Mouse (Mus musculus) liver, embryonic 11.5 days (tissue): ENCODE data around the gene Vwa8. TPM values are rescaled to one million over a fixed set of nuclear protein-coding genes. Genes with fewer than 3 reads are reported as not detected.

Experiments used
- ATAC-seq: fragments of 200-750 bp; cut with Nextera tagmentation; replicated peaks from 2 replicates; pipeline ENCODE4 v1.8.0; 2017; ENCODE audit warnings: moderate number of reproducible peaks, mild to moderate bottlenecking, moderate TSS enrichment, moderate library complexity; ENCODE audit not compliant: low FRiP score
- DNase-seq: peaks from one replicate; pipeline ENCODE4 v3.0.0-alpha.2; 2017; ENCODE audit warnings: low spot score
- H3K27ac ChIP-seq: fragments of 300-500 bp; sonication (generic); 2 replicates; pipeline ENCODE4 v1.5.1; 2014; ENCODE audit warnings: mild to moderate bottlenecking, low read depth, low read length, control low read depth
- H3K27me3 ChIP-seq: fragments of 300-500 bp; sonication (generic); replicated peaks from 2 replicates; pipeline ENCODE4 v1.6.1; 2014; ENCODE audit warnings: low read length, mixed read lengths; ENCODE audit not compliant: control insufficient read depth, insufficient read depth
- H3K36me3 ChIP-seq: fragments of 300-500 bp; sonication (generic); 2 replicates; pipeline ENCODE4 v1.6.1; 2014; ENCODE audit warnings: mild to moderate bottlenecking, low read length, moderate library complexity, mixed read lengths; ENCODE audit not compliant: control insufficient read depth, insufficient read depth
- H3K4me1 ChIP-seq: fragments of 300-500 bp; sonication (generic); replicated peaks from 2 replicates; pipeline ENCODE4 v1.6.1; 2014; ENCODE audit warnings: low read length, mixed read lengths; ENCODE audit not compliant: control insufficient read depth, insufficient read depth
- H3K4me2 ChIP-seq: fragments of 300-500 bp; sonication (generic); 2 replicates; pipeline ENCODE4 v1.6.1; 2014; ENCODE audit warnings: mild to moderate bottlenecking, control low read depth, moderate library complexity
- H3K4me3 ChIP-seq: fragments of 300-500 bp; sonication (generic); 2 replicates; pipeline ENCODE4 v1.5.1; 2014; ENCODE audit warnings: low read depth, low read length, control low read depth
- H3K9ac ChIP-seq: fragments of 300-500 bp; sonication (generic); 2 replicates; pipeline ENCODE4 v1.6.1; 2014; ENCODE audit warnings: low read depth, low read length, control low read depth
- H3K9me3 ChIP-seq: fragments of 300-500 bp; sonication (generic); 2 replicates; pipeline ENCODE4 v1.6.1; 2016; ENCODE audit warnings: low read length, inconsistent platforms, mixed read lengths; ENCODE audit not compliant: control insufficient read depth
- WGBS: fragments of 180-500 bp; shearing (Covaris S2); extraction: QIAGEN DNeasy Blood & Tissue Kit; methylation state at CpG from one replicate; pipeline ENCODE4 v1.1.7; 2014; 5-methylcytosine and 5-hydroxymethylcytosine counted together
- polyA plus RNA-seq: library from polyadenylated mRNA; unstranded; fragments of >200 nt; fragmentation: Nextera tagmentation; extraction: Ambion mirVana; gene quantifications from 2 replicates; pipeline ENCODE4 v1.2.1, GENCODE M21; 2014

The Vwa8 gene
- polyA plus RNA-seq: 12.6 and 13.2 TPM in 2 replicates

GRCm38 (mm10) chr14:78848941-78849911, at the start of gene Vwa8:
Gene Vwa8, plus strand, starts transcription at chr14:78849052.
- peak within 1 kb of the TSS; percentile 75 for H3K27ac ChIP-seq
- peak within 1 kb of the TSS; percentile 68 for H3K4me2 ChIP-seq
- WGBS: 3% methylated on average over 58 of the region's 61 CpGs
- DNase-seq: peak; percentile 87
- peak within 1 kb of the TSS; percentile 86 for H3K9ac ChIP-seq
- peaks cover 14% of the 10 kb centered on the region for H3K4me1 ChIP-seq
- peak within 1 kb of the TSS; percentile 71 for H3K4me3 ChIP-seq
- ATAC-seq: peak; percentile 82
- H3K27me3 ChIP-seq: no peaks in the 10 kb centered on the region
- no peaks in the 10 kb centered on the region for H3K9me3 ChIP-seq
- no peaks in the 10 kb centered on the region for H3K36me3 ChIP-seq

- ATAC-seq: no peak
- Histone ChIP-seq H3K36me3 (no peaks in the 10 kb centered on the region), H3K27me3 (no peaks in the 10 kb centered on the region), H3K9me3 (no peaks in the 10 kb centered on the region), H3K4me3 (no peak overlapping the region), H3K27ac (no peak overlapping the region), H3K9ac (no peak overlapping the region), H3K4me2 (no peak overlapping the region), H3K4me1 (no peaks in the 10 kb centered on the region)
- no peak for DNase-seq
- 86% methylated on average over 2 of the region's 2 CpGs for WGBS
Measured at GRCm38 (mm10) chr14:78802378-78802777, 46.5 kb upstream of the Vwa8 start.

GRCm38 (mm10) chr14:78803924-78804323, 44.9 kb upstream of the Vwa8 start:
- H3K9ac ChIP-seq: no peak overlapping the region
- H3K36me3 ChIP-seq: no peaks in the 10 kb centered on the region
- no peak overlapping the region for H3K27ac ChIP-seq
- ATAC-seq: no peak
- 72% methylated on average over 6 of the region's 6 CpGs for WGBS
- no peaks in the 10 kb centered on the region for H3K27me3 ChIP-seq
- no peak for DNase-seq
- H3K4me2 ChIP-seq: no peak overlapping the region
- no peaks in the 10 kb centered on the region for H3K9me3 ChIP-seq
- H3K4me3 ChIP-seq: no peak overlapping the region
- no peaks in the 10 kb centered on the region for H3K4me1 ChIP-seq

GRCm38 (mm10) chr14:78812896-78813295, 36.0 kb upstream of the Vwa8 start:
- Histone ChIP-seq H3K9ac (no peak overlapping the region), H3K27ac (no peak overlapping the region), H3K27me3 (no peaks in the 10 kb centered on the region), H3K4me1 (no peaks in the 10 kb centered on the region), H3K9me3 (no peaks in the 10 kb centered on the region), H3K36me3 (no peaks in the 10 kb centered on the region), H3K4me2 (no peak overlapping the region), H3K4me3 (no peak overlapping the region)
- DNase-seq: no peak
- no peak for ATAC-seq
- 86% methylated on average over 2 of the region's 2 CpGs for WGBS

GRCm38 (mm10) chr14:78816411-78816810, 32.4 kb upstream of the Vwa8 start:
- Histone ChIP-seq H3K4me3 (no peak overlapping the region), H3K27ac (no peak overlapping the region), H3K4me2 (no peak overlapping the region), H3K9ac (no peak overlapping the region), H3K36me3 (no peaks in the 10 kb centered on the region), H3K4me1 (no peaks in the 10 kb centered on the region), H3K27me3 (no peaks in the 10 kb centered on the region), H3K9me3 (no peaks in the 10 kb centered on the region)
- WGBS: 45% methylated on average over 3 of the region's 3 CpGs
- ATAC-seq (no peak; the same call in 1 of the 2 replicates), DNase-seq (no peak)

- 90% methylated on average over 3 of the region's 3 CpGs for WGBS
- Histone ChIP-seq H3K4me3 (no peak overlapping the region), H3K36me3 (no peaks in the 10 kb centered on the region), H3K27ac (no peak overlapping the region), H3K4me1 (no peaks in the 10 kb centered on the region), H3K4me2 (no peak overlapping the region), H3K9me3 (no peaks in the 10 kb centered on the region), H3K27me3 (no peaks in the 10 kb centered on the region), H3K9ac (no peak overlapping the region)
- no peak for DNase-seq
- ATAC-seq: no peak
Measured at GRCm38 (mm10) chr14:78817651-78818050, 31.2 kb upstream of the Vwa8 start.

GRCm38 (mm10) chr14:78818406-78818805, 30.4 kb upstream of the Vwa8 start:
- no peaks in the 10 kb centered on the region for H3K4me1 ChIP-seq
- no peak overlapping the region for H3K27ac ChIP-seq
- H3K4me2 ChIP-seq: no peak overlapping the region
- H3K27me3 ChIP-seq: no peaks in the 10 kb centered on the region
- no peaks in the 10 kb centered on the region for H3K36me3 ChIP-seq
- ATAC-seq: no peak
- H3K4me3 ChIP-seq: no peak overlapping the region
- 81% methylated on average over 3 of the region's 3 CpGs for WGBS
- H3K9me3 ChIP-seq: no peaks in the 10 kb centered on the region
- no peak overlapping the region for H3K9ac ChIP-seq
- DNase-seq: no peak

- H3K27ac ChIP-seq: no peak overlapping the region
- no peak for DNase-seq
- no peaks in the 10 kb centered on the region for H3K4me1 ChIP-seq
- no peaks in the 10 kb centered on the region for H3K27me3 ChIP-seq
- no peaks in the 10 kb centered on the region for H3K9me3 ChIP-seq
- H3K4me2 ChIP-seq: no peak overlapping the region
- H3K36me3 ChIP-seq: no peaks in the 10 kb centered on the region
- no peak overlapping the region for H3K9ac ChIP-seq
- H3K4me3 ChIP-seq: no peak overlapping the region
- ATAC-seq: no peak
- WGBS: 81% methylated on average over 4 of the region's 4 CpGs
Measured at GRCm38 (mm10) chr14:78824013-78824412, 24.8 kb upstream of the Vwa8 start.

- 77% methylated on average over 4 of the region's 4 CpGs for WGBS
- H3K9me3 ChIP-seq: no peaks in the 10 kb centered on the region
- no peaks in the 10 kb centered on the region for H3K36me3 ChIP-seq
- no peaks in the 10 kb centered on the region for H3K4me1 ChIP-seq
- no peak for ATAC-seq
- H3K27ac ChIP-seq: no peak overlapping the region
- no peak overlapping the region for H3K4me2 ChIP-seq
- no peak overlapping the region for H3K4me3 ChIP-seq
- no peak for DNase-seq
- no peak overlapping the region for H3K9ac ChIP-seq
- H3K27me3 ChIP-seq: no peaks in the 10 kb centered on the region
Measured at GRCm38 (mm10) chr14:78824507-78824906, 24.3 kb upstream of the Vwa8 start.
